Mouse (Mus musculus): ENCODE measurements around the gene Gm21541.
"Not testable (repeated sequence)": the region's sequence is repeated elsewhere in the genome, so short reads cannot be mapped to it uniquely, and the experiment has no call there.

The Gm21541 gene

GRCm38 (mm10) chr4:41903310-41903709 lies at the start of gene Gm21541:
TSS of gene Gm21541 (plus strand) at chr4:41903610.
- DNase-seq (ENCODE audit: low read depth, low spot score) = not testable (repeated sequence)

- not testable (repeated sequence) for DNase-seq (ENCODE audit: low read depth, low spot score)
Observed at GRCm38 (mm10) chr4:41941272-41941671, 37.9 kb downstream of the Gm21541 start, which contains the start of gene Gm20878. TSS of gene Gm20878 (plus strand) at chr4:41941572.
